Mouse (Mus musculus): ENCODE measurements around the gene Olfr20. TPM values are rescaled to one million over a fixed set of nuclear protein-coding genes. Genes with fewer than 3 reads are reported as not detected.

The Olfr20 gene
- under 1 TPM in 1 of 2 experiments, not detected in 1; 0.10 TPM for polyA plus RNA-seq (2017; shearing (Covaris generic))

DNA sequence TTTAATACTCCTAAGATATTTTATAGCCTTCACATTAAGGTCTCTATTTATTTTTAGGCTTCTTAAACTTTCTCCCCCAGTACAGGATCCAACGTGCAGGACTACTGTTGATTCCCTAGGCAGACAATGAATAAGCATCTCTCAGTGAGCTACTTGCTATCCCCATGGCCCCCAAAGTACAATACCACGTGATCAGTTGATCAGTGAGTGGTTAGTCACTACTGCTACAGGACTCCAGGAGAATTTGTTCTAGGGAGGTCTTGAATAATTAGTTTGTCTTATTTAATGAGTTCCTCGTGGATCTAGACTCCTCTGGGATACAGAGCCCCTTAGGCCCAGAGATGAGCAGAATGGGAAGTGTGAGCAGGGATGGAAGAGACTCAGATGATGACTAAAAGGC lies at the start of gene Olfr20:
Olfr20 (plus strand) TSS at position 301 of the 400 bp plus-strand sequence.

GRCm38 (mm10) chr11:73329442-73329841 lies 21.1 kb upstream of the Olfr20 start, which contains the start of the genes Aspa, Gm49340 and Spata22:
Gene Aspa (minus strand): TSS chr11:73329596.
Gene Gm49340 (plus strand): TSS chr11:73329741.
Gene Spata22 (plus strand): TSS chr11:73329741.

DNA sequence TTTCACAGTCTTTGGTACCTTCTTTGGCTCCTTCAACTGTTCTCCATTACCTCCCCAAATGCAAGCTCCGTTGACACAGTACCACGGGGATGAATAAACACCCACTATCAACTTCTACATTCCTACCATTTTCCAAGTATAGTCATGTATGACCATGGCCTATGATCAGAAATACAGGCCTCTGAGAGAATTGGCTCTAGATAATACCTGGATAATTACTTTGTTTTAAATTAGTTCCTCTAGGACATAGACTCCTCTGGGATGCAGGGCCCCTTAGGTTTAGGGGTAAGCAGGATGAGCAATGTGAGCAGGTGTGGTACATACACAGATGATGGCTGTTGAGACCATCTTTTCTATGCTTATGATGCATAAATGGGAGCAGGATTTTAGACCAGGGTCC lies 20.4 kb downstream of the Olfr20 start, which contains the start of gene Olfr376:
Olfr376 (plus strand) TSS at position 301 of the 400 bp plus-strand sequence.

DNA sequence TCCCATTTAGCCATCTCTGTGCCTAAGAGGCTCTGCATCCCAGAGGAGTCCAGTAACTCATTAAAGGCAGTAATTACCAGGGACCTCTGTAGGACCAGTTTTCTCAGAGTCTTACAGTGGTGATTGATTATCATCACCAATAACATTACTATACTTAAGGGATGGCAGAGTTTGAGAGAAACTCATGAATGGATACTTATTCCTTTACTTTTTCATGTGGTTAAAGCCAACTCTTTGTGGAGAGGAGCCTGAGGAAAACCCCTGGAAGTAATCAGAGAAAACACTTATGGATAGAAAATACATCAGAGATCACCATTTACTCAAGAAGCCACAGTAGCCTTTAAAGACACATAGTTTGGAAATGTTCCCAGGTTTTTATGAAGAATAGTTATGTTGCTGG lies 48.9 kb downstream of the Olfr20 start, which contains the start of gene Olfr1:
Olfr1 (minus strand) TSS at position 101 of the 400 bp plus-strand sequence.

Other genes with a start within 250 kb of the Olfr20 start
- 10 to 100 TPM; 13.1 to 13.7 TPM for gene Haspin, start 212.5 kb upstream of the Olfr20 start, polyA plus RNA-seq (2017; shearing (Covaris generic))
- under 1 TPM; 0.17 to 0.60 TPM for gene P2rx5, start 190.4 kb upstream of the Olfr20 start, polyA plus RNA-seq (2017; shearing (Covaris generic))
- gene Emc6, start 173.7 kb upstream of the Olfr20 start, polyA plus RNA-seq (2017; shearing (Covaris generic)): 10 to 100 TPM; 62.6 to 82.2 TPM
- 10 to 100 TPM; 24.6 to 33.0 TPM for gene Tax1bp3, start 173.7 kb upstream of the Olfr20 start, polyA plus RNA-seq (2017; shearing (Covaris generic))
- 10 to 100 TPM; 10.4 to 13.1 TPM for gene Ctns, start 151.7 kb upstream of the Olfr20 start, polyA plus RNA-seq (2017; shearing (Covaris generic))
- 1 to 10 TPM; 5.1 to 7.0 TPM for gene Shpk, start 151.3 kb upstream of the Olfr20 start, polyA plus RNA-seq (2017; shearing (Covaris generic))
- under 1 TPM; 0.06 to 0.47 TPM for gene Trpv1, start 116.5 kb upstream of the Olfr20 start, polyA plus RNA-seq (2017; shearing (Covaris generic))
- under 1 TPM; 0.06 to 0.50 TPM for gene Trpv3, start 83.4 kb upstream of the Olfr20 start, polyA plus RNA-seq (2017; shearing (Covaris generic))
- gene Aspa, start 21.2 kb upstream of the Olfr20 start, polyA plus RNA-seq (2017; shearing (Covaris generic)): under 1 TPM; 0.13 to 0.60 TPM
- not detected for gene Gm49340, start 21.0 kb upstream of the Olfr20 start, polyA plus RNA-seq (2017; shearing (Covaris generic))
- not detected for gene Spata22, start 21.0 kb upstream of the Olfr20 start, polyA plus RNA-seq (2017; shearing (Covaris generic))
- not detected for gene Olfr376, start 20.5 kb downstream of the Olfr20 start, polyA plus RNA-seq (2017; shearing (Covaris generic))
- gene Olfr1, start 48.8 kb downstream of the Olfr20 start, polyA plus RNA-seq (2017; shearing (Covaris generic)): under 1 TPM in 1 of 2 experiments, not detected in 1; 0.44 TPM
- not detected for gene Olfr378, start 77.7 kb downstream of the Olfr20 start, polyA plus RNA-seq (2017; shearing (Covaris generic))
- gene Olfr380, start 106.7 kb downstream of the Olfr20 start, polyA plus RNA-seq (2017; shearing (Covaris generic)): not detected
- gene Olfr381, start 140.8 kb downstream of the Olfr20 start, polyA plus RNA-seq (2017; shearing (Covaris generic)): not detected
- not detected for gene Olfr382, start 166.4 kb downstream of the Olfr20 start, polyA plus RNA-seq (2017; shearing (Covaris generic))
- under 1 TPM in 1 of 2 experiments, not detected in 1; 0.10 TPM for gene Olfr385, start 242.2 kb downstream of the Olfr20 start, polyA plus RNA-seq (2017; shearing (Covaris generic))
- not detected for gene Olfr384, start 247.8 kb downstream of the Olfr20 start, polyA plus RNA-seq (2017; shearing (Covaris generic))